Mouse (Mus musculus): Measurements from ENCODE around the gene Runx3. TPM values are rescaled to one million over a fixed set of nuclear protein-coding genes. Genes with fewer than 3 reads are reported as not detected.

Gene Runx3
- total and polyA plus RNA-seq, 2 experiments from 2014 or later: not detected

GRCm38 (mm10) chr4:135136202-135136601 lies 15.8 kb downstream of the Runx3 start:
- H3K9me3 ChIP-seq (ENCODE audit: low read length): no peaks in the 10 kb centered on the region
- ATAC-seq (ENCODE audit: low FRiP score) (no peak), DNase-seq (ENCODE audit: low spot score) (no peak)
- no peak overlapping the region for H3K9ac ChIP-seq (replicated peaks; ENCODE audit: low read length, poor library complexity, severe bottlenecking)
- WGBS: 53% methylated on average over 8 of the region's 8 CpGs
- peaks cover 33% of the 10 kb centered on the region for H3K27me3 ChIP-seq (ENCODE audit: insufficient read depth, low read length)
- H3K4me1 ChIP-seq (ENCODE audit: insufficient read depth, low read length): no peaks in the 10 kb centered on the region
- H3K36me3 ChIP-seq (ENCODE audit: insufficient read depth, low read length): no peaks in the 10 kb centered on the region
- no peak overlapping the region for H3K4me2 ChIP-seq (ENCODE audit: low read depth, low read length, poor library complexity, severe bottlenecking)
- no peak for TF ChIP-seq CTCF (IDR thresholded peaks at IDR 0.05)
- H3K27ac ChIP-seq (ENCODE audit: low read depth, low read length): no peak overlapping the region
- H3K4me3 ChIP-seq (ENCODE audit: low read depth, low read length): no peak overlapping the region

- Histone ChIP-seq H3K36me3 (ENCODE audit: insufficient read depth, low read length) (no peaks in the 10 kb centered on the region), H3K27ac (ENCODE audit: low read depth, low read length) (no peak overlapping the region), H3K4me3 (ENCODE audit: low read depth, low read length) (no peak overlapping the region), H3K4me2 (ENCODE audit: low read depth, low read length, poor library complexity, severe bottlenecking) (no peak overlapping the region), H3K4me1 (ENCODE audit: insufficient read depth, low read length) (no peaks in the 10 kb centered on the region), H3K9me3 (ENCODE audit: low read length) (no peaks in the 10 kb centered on the region), H3K27me3 (ENCODE audit: insufficient read depth, low read length) (peaks cover 37% of the 10 kb centered on the region), H3K9ac (replicated peaks; ENCODE audit: low read length, poor library complexity, severe bottlenecking) (no peak overlapping the region)
- 66% methylated on average over 10 of the region's 10 CpGs for WGBS
- no peak for ATAC-seq (ENCODE audit: low FRiP score)
- TF ChIP-seq CTCF (IDR thresholded peaks at IDR 0.05): no peak
- no peak for DNase-seq (ENCODE audit: low spot score)
Measured at GRCm38 (mm10) chr4:135136612-135137011, 16.2 kb downstream of the Runx3 start.

GRCm38 (mm10) chr4:135140647-135141515 lies 20.4 kb downstream of the Runx3 start:
- TF ChIP-seq CTCF (IDR thresholded peaks at IDR 0.05): no peak
- Histone ChIP-seq H3K27me3 (ENCODE audit: insufficient read depth, low read length) (peaks cover 61% of the 10 kb centered on the region), H3K4me1 (ENCODE audit: insufficient read depth, low read length) (no peaks in the 10 kb centered on the region), H3K4me2 (ENCODE audit: low read depth, low read length, poor library complexity, severe bottlenecking) (no peak overlapping the region), H3K4me3 (ENCODE audit: low read depth, low read length) (no peak overlapping the region), H3K9me3 (ENCODE audit: low read length) (no peaks in the 10 kb centered on the region), H3K27ac (ENCODE audit: low read depth, low read length) (no peak overlapping the region), H3K36me3 (ENCODE audit: insufficient read depth, low read length) (no peaks in the 10 kb centered on the region), H3K9ac (replicated peaks; ENCODE audit: low read length, poor library complexity, severe bottlenecking) (no peak overlapping the region)
- ATAC-seq (ENCODE audit: low FRiP score): no peak
- 2% methylated on average over 24 of the region's 25 CpGs for WGBS
- DNase-seq (ENCODE audit: low spot score): no peak

GRCm38 (mm10) chr4:135141720-135142119 lies 21.3 kb downstream of the Runx3 start:
- ATAC-seq (ENCODE audit: low FRiP score): no peak
- no peak for TF ChIP-seq CTCF (IDR thresholded peaks at IDR 0.05)
- H3K4me1 ChIP-seq (ENCODE audit: insufficient read depth, low read length): no peaks in the 10 kb centered on the region
- DNase-seq (ENCODE audit: low spot score): no peak
- no peaks in the 10 kb centered on the region for H3K9me3 ChIP-seq (ENCODE audit: low read length)
- H3K4me3 ChIP-seq (ENCODE audit: low read depth, low read length): no peak overlapping the region
- H3K27ac ChIP-seq (ENCODE audit: low read depth, low read length): no peak overlapping the region
- no peak overlapping the region for H3K9ac ChIP-seq (replicated peaks; ENCODE audit: low read length, poor library complexity, severe bottlenecking)
- no peaks in the 10 kb centered on the region for H3K36me3 ChIP-seq (ENCODE audit: insufficient read depth, low read length)
- no peak overlapping the region for H3K4me2 ChIP-seq (ENCODE audit: low read depth, low read length, poor library complexity, severe bottlenecking)
- H3K27me3 ChIP-seq (ENCODE audit: insufficient read depth, low read length): peaks cover 69% of the 10 kb centered on the region
- WGBS: 7% methylated on average over 13 of the region's 13 CpGs

GRCm38 (mm10) chr4:135146734-135147133 lies 26.3 kb downstream of the Runx3 start:
- no peak overlapping the region for H3K27ac ChIP-seq (ENCODE audit: low read depth, low read length)
- H3K4me3 ChIP-seq (ENCODE audit: low read depth, low read length): no peak overlapping the region
- no peak for DNase-seq (ENCODE audit: low spot score)
- H3K9ac ChIP-seq (replicated peaks; ENCODE audit: low read length, poor library complexity, severe bottlenecking): no peak overlapping the region
- H3K36me3 ChIP-seq (ENCODE audit: insufficient read depth, low read length): no peaks in the 10 kb centered on the region
- TF ChIP-seq CTCF (IDR thresholded peaks at IDR 0.05): no peak
- H3K9me3 ChIP-seq (ENCODE audit: low read length): no peaks in the 10 kb centered on the region
- peaks cover 79% of the 10 kb centered on the region for H3K27me3 ChIP-seq (ENCODE audit: insufficient read depth, low read length)
- no peak overlapping the region for H3K4me2 ChIP-seq (ENCODE audit: low read depth, low read length, poor library complexity, severe bottlenecking)
- no peaks in the 10 kb centered on the region for H3K4me1 ChIP-seq (ENCODE audit: insufficient read depth, low read length)
- no peak for ATAC-seq (ENCODE audit: low FRiP score)
- WGBS: 19% methylated on average over 15 of the region's 15 CpGs

- peaks cover 80% of the 10 kb centered on the region for H3K27me3 ChIP-seq (ENCODE audit: insufficient read depth, low read length)
- no peaks in the 10 kb centered on the region for H3K4me1 ChIP-seq (ENCODE audit: insufficient read depth, low read length)
- H3K4me3 ChIP-seq (ENCODE audit: low read depth, low read length): no peak overlapping the region
- H3K27ac ChIP-seq (ENCODE audit: low read depth, low read length): no peak overlapping the region
- no peak for ATAC-seq (ENCODE audit: low FRiP score)
- no peak for DNase-seq (ENCODE audit: low spot score)
- H3K4me2 ChIP-seq (ENCODE audit: low read depth, low read length, poor library complexity, severe bottlenecking): no peak overlapping the region
- no peak for TF ChIP-seq CTCF (IDR thresholded peaks at IDR 0.05)
- H3K9ac ChIP-seq (replicated peaks; ENCODE audit: low read length, poor library complexity, severe bottlenecking): no peak overlapping the region
- no peaks in the 10 kb centered on the region for H3K36me3 ChIP-seq (ENCODE audit: insufficient read depth, low read length)
- H3K9me3 ChIP-seq (ENCODE audit: low read length): no peaks in the 10 kb centered on the region
- 9% methylated on average over 7 of the region's 7 CpGs for WGBS
Measured at GRCm38 (mm10) chr4:135148660-135149059, 28.2 kb downstream of the Runx3 start.

Measured in midbrain, postnatal 0 days (tissue).